Mouse (Mus musculus) small intestine, adult 2 months (tissue): ENCODE measurements at regions not wholly inside any gene's neighbourhood (a gene's known extent, or its start where the extent isn't known, plus 50 kb on each side); places are given as distances from the start of the nearest gene placed in this dataset.

Experiments
- H3K27ac ChIP-seq: fragments of 200-500 bp; 2 replicates; pipeline ENCODE4 v1.5.1; 2012; ENCODE audit warnings: low read depth, low read length, control low read depth, inconsistent platforms; ENCODE audit not compliant: insufficient read depth
- H3K27me3 ChIP-seq: fragments of 200-500 bp; 2 replicates; pipeline ENCODE4 v1.6.1; 2012; ENCODE audit warnings: mild to moderate bottlenecking, moderate library complexity, low read length, inconsistent platforms; ENCODE audit not compliant: control insufficient read depth, insufficient read depth
- H3K36me3 ChIP-seq: fragments of 200-500 bp; 2 replicates; pipeline ENCODE4 v1.6.1; 2012; ENCODE audit warnings: mild to moderate bottlenecking, low read length, control low read depth, inconsistent platforms; ENCODE audit not compliant: control insufficient read depth, insufficient read depth
- H3K4me1 ChIP-seq: fragments of 200-500 bp; 2 replicates; pipeline ENCODE4 v1.6.1; 2012; ENCODE audit warnings: low read length, inconsistent platforms, mixed read lengths; ENCODE audit not compliant: control insufficient read depth, insufficient read depth, insufficient read length
- H3K4me3 ChIP-seq: fragments of 200-500 bp; 2 replicates; pipeline ENCODE4 v1.5.1; 2012; ENCODE audit warnings: low read depth, mild to moderate bottlenecking, control low read depth, inconsistent platforms, low read length, moderate library complexity
- CTCF ChIP-seq: fragments of 200-500 bp; IDR thresholded peaks from 2 replicates; pipeline ENCODE4 v1.5.1; 2012; ENCODE audit warnings: low read depth, mild to moderate bottlenecking, control low read depth, inconsistent platforms, low read length, moderate library complexity, mixed read lengths; ENCODE audit not compliant: insufficient replicate concordance, insufficient read length; ENCODE audit errors: extremely low read depth
- POLR2A ChIP-seq: fragments of 200-500 bp; IDR thresholded peaks from 2 replicates; pipeline ENCODE4 v1.6.1; 2012; ENCODE audit warnings: low read depth, mild to moderate bottlenecking, control low read depth, inconsistent platforms, low read length, moderate library complexity
- WGBS: fragments of 180-500 bp; shearing (Covaris S2); methylation state at CpG from one replicate; pipeline ENCODE4 v1.1.7; 2018; 5-methylcytosine and 5-hydroxymethylcytosine counted together

- Histone ChIP-seq H3K4me3 (no peak overlapping the region), H3K36me3 (no peaks in the 10 kb centered on the region), H3K4me1 (no peaks in the 10 kb centered on the region), H3K27ac (no peak overlapping the region), H3K27me3 (no peaks in the 10 kb centered on the region)
- WGBS: 57% methylated on average over 4 of the region's 4 CpGs
- TF ChIP-seq POLR2A: no peak
These were observed 149.2 kb downstream of the 1500009L16Rik start for GRCm38 (mm10) chr10:83871736-83872400.

GRCm38 (mm10) chr10:83878745-83879144 lies 156.1 kb downstream of the 1500009L16Rik start:
- Histone ChIP-seq H3K4me3 (no peak overlapping the region), H3K27me3 (no peaks in the 10 kb centered on the region), H3K4me1 (no peaks in the 10 kb centered on the region), H3K36me3 (no peaks in the 10 kb centered on the region), H3K27ac (no peak overlapping the region)
- TF ChIP-seq CTCF (no peak), POLR2A (no peak)
- 77% methylated on average over 2 of the region's 2 CpGs for WGBS

- WGBS: 83% methylated on average over 17 of the region's 17 CpGs
These were observed 159.6 kb downstream of the 1500009L16Rik start for GRCm38 (mm10) chr10:83882119-83882890.

GRCm38 (mm10) chr10:83882891-83883185 lies 160.2 kb downstream of the 1500009L16Rik start:
- Histone ChIP-seq H3K27ac (no peak overlapping the region), H3K27me3 (no peaks in the 10 kb centered on the region), H3K4me3 (no peak overlapping the region), H3K36me3 (no peaks in the 10 kb centered on the region), H3K4me1 (no peaks in the 10 kb centered on the region)
- 82% methylated on average over 1 of the region's 1 CpGs for WGBS
- TF ChIP-seq CTCF (no peak), POLR2A (no peak)

More at GRCm38 (mm10) chr10:83882119-83882890, 159.6 kb downstream of the 1500009L16Rik start:
- TF ChIP-seq POLR2A (no peak), CTCF (no peak)
- Histone ChIP-seq H3K27me3 (no peaks in the 10 kb centered on the region), H3K36me3 (no peaks in the 10 kb centered on the region), H3K4me1 (no peaks in the 10 kb centered on the region), H3K4me3 (no peak overlapping the region), H3K27ac (no peak overlapping the region)

- 92% methylated on average over 2 of the region's 2 CpGs for WGBS
- Histone ChIP-seq H3K4me1 (no peaks in the 10 kb centered on the region), H3K4me3 (no peak overlapping the region), H3K36me3 (no peaks in the 10 kb centered on the region), H3K27ac (no peak overlapping the region), H3K27me3 (no peaks in the 10 kb centered on the region)
- TF ChIP-seq POLR2A (no peak), CTCF (no peak)
These were observed 161.9 kb downstream of the 1500009L16Rik start for GRCm38 (mm10) chr10:83884553-83884952.

DNA sequence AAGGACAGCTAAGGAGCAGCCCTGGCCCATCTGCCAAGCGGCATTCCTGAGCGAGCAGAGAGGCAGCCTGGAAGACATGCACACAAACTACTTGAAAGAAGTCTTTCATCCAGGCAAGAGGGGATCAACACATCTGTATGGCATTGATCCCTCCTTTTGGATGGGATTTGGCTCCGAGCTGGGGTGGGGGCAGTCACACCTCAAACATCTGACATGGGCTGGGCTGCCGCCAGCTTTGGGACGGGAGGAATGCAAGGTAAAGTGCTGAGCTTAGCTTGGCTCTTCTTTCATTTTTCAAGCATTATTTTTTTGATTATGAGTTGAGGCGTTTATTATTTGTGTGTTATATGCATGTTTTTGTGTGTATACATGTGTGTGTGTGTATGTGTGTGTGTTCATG lies 165.9 kb downstream of the 1500009L16Rik start:
- Histone ChIP-seq H3K36me3 (no peaks in the 10 kb centered on the region), H3K27ac (no peak overlapping the region), H3K4me1 (no peaks in the 10 kb centered on the region), H3K27me3 (no peaks in the 10 kb centered on the region), H3K4me3 (no peak overlapping the region)
- TF ChIP-seq POLR2A (no peak), CTCF (no peak)
- WGBS: 83% methylated on average over 6 of the region's 6 CpGs

- H3K4me1 ChIP-seq: no peaks in the 10 kb centered on the region
- no peaks in the 10 kb centered on the region for H3K27me3 ChIP-seq
- no peak for TF ChIP-seq CTCF
- H3K36me3 ChIP-seq: no peaks in the 10 kb centered on the region
- WGBS: 72% methylated on average over 3 of the region's 3 CpGs
- no peak overlapping the region for H3K27ac ChIP-seq
- no peak overlapping the region for H3K4me3 ChIP-seq
These were observed 173.1 kb downstream of the 1500009L16Rik start for GRCm38 (mm10) chr10:83895741-83896150.

DNA sequence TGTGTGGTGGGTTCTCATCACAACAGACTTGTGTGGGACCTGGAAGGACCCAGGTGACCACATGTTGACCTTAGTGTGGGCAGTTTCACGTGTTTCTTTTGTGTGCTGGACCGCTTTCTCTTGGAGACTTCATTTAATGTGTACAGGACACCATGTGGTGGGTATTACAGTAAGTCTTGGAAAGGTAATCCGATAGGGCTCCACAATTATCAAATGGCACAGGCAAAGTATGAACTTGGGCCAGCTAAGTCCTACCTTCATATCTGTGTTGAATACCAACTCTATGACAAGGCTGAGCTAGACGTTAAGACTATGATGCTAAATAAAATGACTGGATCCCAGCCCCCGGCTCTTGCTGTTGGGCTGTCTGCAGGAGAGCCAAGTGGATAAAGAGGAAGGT lies 173.5 kb downstream of the 1500009L16Rik start:
- 74% methylated on average over 5 of the region's 5 CpGs for WGBS
- H3K4me1 ChIP-seq: no peaks in the 10 kb centered on the region
- no peaks in the 10 kb centered on the region for H3K27me3 ChIP-seq
- TF ChIP-seq CTCF (no peak), POLR2A (no peak)
- no peak overlapping the region for H3K27ac ChIP-seq
- H3K36me3 ChIP-seq: no peaks in the 10 kb centered on the region
- no peak overlapping the region for H3K4me3 ChIP-seq
